Mouse (Mus musculus) adrenal gland, postnatal 10 days (tissue): Measurements from ENCODE around the gene Elp5. TPM values are rescaled to one million over a fixed set of nuclear protein-coding genes. Genes with fewer than 3 reads are reported as not detected.
"Not testable (repeated sequence)": the region's sequence is repeated elsewhere in the genome, so short reads cannot be mapped to it uniquely, and the experiment has no call there.

ENCODE experiments used
- DNase-seq: peaks from one replicate; pipeline ENCODE4 v3.0.0; 2021; ENCODE audit warnings: mixed read lengths
- total RNA-seq, 2 experiments: library from RNA; stranded (reverse); gene quantifications; 2 replicates each; pipeline ENCODE4 v1.2.3; 2021

Gene Elp5
- total RNA-seq, 2 experiments from 2014 or later: 66.8 to 71.4 TPM

DNA sequence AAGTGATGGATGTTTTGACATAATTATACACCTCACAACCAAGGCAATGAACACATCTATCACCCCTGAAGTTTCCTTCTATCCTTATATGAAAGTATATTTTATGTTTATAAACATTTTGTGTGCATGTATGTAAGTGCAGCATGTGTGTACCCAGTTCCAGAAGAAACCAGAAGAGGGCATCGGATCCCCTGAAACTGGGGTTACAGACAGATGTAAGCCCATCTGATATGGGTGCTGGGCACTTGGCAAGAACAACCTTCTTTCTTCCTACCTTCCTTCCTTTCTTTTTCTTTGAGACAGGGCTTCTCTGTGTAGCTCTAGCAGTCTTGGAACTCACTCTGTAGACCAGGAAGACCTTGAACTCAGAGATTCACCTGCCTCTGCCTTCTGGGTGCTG, 26.1 kb downstream of the Elp5 start:
- DNase-seq: no peak

DNA sequence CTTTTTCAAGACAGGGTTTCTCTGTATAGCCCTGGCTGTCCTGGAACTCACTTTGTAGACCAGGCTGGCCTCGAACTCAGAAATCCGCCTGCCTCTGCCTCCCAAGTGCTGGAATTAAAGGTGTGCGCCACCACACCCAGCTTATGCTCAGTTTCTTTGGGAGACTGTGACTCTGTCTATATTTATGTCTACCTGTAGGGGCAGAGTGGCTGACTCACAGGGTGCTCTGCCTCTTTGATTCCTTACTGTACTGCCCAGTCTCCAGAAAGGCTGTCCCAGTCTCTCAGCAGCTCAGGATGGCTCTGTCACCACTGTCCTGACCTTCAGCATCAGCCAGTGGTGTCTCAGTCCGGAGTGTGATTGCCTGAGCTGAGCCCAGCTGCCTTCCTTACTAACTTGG, 26.7 kb downstream of the Elp5 start:
- not testable (repeated sequence) for DNase-seq

DNA sequence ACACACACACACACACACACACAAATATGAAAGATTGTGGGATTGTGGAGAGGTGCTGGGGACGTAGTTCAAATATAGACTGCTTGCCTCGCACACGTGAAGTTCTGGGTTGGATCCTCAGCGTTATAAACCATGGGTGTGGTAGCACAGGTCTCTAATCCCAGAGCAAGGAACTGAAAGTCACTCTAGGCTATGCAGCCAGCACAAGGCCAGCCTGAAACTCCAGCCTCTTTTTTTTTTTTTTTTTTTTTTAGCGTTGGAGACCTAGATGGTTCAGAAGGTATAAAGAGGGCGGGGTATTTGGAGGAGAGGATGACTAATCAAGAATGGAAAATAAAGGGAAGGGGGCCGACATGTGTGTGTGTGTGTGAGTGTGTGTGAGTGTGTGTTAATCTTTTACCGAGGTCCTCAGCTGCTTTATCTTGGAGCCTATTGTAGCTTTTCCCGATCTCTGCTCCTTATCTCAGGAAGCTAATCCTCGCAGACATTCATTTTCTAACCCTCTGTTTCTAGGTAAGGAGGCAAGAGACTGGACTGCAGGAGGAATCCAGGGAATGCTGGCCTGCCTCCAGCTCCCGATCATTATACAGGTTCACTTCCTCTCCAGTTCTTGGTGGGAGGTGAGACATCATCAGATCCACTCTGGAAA, 28.9 kb downstream of the Elp5 start:
- DNase-seq: no peak

DNA sequence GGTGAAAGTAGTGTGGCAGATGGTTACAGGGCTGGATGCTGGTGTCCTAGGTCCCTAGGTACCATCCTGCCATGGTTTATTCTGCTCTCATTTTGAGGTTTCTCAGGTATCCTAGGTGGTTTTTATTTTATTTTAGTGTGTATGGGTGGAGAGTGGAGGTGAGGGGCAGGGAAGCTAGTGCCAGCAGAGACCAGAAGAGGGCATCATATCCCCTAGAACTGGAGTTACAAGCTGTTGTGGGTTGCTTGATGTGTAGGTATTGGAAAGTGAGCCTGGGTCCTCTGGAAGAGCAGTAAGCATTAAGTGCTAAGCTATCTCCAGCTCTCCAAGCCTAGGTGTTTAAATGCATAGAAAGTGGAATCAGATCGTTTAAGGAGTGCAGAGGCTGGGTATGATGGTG, 30.0 kb downstream of the Elp5 start:
- DNase-seq: no peak

DNA sequence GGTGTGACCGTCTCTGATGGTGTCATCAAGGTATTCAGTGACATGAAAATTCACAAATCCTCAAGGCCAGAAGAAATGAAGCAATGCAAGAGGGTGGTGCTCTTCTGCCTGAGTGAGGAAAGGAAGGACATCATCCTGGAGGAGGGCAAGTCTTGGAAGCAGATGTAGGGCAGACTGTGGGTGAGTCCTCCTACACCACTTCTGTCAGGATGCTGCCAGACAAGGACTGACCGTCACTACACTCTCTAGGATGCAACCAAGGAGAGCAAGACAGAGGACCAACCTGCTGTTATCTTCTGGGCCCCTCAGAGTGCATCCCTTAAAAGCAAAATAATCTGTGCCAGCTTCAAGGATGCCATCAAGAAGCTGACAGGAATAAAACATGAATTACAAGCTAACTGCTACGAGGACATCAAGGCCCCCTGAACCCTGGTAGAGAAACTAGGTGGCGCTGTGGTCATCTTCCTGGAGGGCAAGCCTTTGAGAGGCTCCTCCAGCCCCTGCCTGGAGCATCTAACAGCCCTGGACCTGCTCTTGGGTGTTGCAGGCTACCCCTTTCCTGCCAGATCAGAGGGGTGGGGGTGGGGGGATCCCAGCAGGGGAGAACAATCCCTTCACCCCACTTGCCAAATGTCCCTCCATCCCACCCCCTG, 31.4 kb downstream of the Elp5 start:
- DNase-seq: peak; percentile 46

DNA sequence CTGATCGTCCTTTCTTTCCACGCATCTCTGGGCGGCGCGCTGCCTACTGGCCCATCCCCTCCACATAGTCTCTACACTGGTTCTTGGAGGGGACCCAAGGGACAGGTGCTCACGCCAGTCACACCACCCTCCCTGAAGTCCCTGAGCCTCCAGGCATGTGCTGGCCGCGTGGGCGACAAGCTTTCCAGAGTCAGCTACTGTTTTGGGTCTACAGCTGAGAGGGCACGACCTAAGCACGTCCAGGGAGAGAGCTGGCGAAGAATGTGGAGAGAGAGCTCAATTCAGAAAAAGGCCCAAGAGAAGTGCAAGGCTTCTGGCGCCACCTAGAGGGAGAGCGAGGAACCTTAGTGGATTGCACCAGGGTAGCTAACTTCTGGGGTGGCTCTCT, 33.6 kb downstream of the Elp5 start:
- peak; percentile 92 for DNase-seq

DNA sequence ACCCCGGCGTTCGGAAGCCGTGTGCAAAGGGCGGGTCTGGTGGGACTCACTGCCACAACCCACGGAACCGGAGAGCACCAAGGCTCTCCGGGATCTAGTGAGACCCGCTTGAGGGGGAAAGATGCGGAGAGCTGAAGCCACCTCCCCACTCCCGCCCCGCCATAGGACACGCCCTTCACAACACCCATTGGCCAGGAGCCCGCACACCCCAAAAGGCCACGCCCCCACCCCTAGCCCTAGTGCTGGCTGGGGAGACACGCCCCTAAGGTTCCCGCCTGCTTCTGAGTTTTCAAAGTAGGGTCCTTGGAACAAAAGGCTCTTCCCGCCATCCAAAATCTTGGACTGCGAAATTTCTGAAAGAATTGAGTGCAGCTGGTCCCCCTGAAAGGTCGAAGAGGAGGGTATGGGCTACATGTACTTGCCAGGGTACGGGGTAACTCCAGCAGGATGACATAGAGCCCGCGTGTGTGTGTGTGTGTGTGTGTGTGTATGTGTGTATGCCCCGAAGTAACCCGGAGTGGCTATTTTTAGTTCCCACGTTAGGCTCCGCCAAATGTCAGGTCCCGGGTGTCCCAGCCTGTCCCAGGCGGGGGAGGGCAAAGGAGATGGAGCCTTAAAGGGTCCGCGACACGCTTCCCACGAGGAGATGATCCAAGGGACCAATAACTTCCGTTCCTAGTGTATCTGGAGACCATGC, 34.1 kb downstream of the Elp5 start, which contains the start of gene Slc2a4:
TSS of gene Slc2a4 (minus strand) at position 123 of the 697 bp plus-strand sequence.
- peak; percentile 97 for DNase-seq

DNA sequence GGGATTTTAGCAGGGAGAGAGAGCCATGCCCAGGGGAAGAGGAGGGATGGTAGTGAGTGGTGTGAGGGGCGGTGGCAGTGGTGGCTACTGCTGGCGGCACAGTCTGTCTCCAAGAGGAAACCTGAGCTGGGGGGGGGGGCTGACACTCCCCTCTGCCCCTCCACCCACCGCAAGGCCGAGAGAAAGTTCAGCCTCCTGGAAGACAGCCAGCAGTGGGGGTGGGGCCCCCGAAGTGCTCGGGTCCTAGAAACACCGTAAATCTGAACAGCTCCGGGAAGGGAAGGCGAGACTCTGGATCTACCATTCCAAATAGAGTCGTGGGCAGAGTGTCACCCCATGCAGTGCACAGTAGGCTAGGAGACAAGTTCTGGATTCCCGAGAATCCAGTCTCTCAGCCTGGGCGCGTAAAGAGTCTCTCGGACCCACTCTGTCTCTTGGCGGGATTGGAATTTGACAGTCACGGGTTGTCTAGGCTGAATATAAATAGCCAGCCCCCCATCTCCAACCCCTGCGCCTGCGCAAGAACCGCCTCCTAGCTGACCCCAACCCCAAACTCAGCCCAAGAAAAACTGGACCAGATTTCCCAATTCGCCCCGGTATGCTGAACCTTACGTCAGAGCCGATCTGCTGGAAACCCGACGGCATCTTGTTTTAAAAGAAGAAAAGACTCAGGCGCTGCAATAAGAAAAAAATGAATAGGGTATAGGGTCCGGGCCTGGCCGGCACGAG, 34.8 kb downstream of the Elp5 start:
- peak; percentile 82 for DNase-seq

DNA sequence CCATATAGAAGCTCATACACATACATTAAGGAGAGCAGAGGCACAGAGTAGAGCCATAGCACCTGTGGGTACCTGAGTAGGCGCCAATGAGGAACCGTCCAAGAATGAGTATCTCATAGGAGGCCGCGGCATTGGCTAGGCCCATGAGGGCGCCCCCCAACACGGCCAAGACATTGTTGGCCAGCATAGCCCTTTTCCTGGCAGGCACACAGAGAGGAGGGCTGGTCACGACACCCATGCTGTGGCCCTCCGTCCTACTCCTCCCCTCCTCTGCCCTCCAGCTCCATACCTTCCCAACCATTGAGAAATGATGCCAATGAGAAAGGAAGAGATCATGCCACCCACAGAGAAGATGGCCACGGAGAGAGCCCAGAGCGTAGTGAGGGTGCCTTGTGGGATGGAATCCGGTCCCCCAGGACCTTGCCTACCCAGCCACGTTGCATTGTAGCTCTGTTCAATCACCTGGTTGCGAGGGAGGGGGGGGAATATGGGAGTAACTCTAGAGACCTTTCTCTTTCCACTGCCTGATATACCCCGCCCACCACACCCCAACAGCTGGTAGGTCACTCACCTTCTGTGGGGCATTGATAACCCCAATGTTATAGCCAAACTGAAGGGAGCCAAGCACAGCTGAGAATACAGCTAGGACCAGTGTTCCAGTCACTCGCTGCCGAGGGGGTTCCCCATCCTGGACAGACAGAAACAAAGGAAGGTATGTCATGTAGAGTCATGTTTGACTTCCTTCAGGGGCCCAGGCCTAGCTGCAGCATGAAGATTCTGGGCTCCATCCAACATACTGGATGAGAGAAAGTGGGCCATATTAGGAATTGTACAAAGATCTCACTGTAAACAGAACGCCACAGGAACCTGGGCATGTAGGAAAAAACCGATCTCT, 36.1 kb downstream of the Elp5 start:
- DNase-seq: no peak

DNA sequence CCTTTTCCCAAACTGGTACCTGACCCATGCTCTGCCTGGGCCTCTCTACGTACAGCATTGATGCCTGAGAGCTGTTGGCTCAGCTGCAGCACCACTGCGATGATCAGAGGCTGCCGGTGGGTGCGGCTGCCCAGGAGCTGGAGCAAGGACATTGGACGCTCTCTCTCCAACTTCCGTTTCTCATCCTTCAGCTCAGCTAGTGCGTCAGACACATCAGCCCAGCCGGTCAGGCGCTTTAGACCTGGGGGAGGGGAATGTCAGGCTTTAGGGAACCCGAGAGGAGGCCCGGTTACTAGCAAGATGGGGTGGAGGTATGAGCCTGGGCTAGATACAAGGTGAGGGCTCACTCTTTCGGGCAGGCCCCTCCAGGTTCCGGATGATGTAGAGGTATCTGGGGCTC, 37.1 kb downstream of the Elp5 start:
- peak; percentile 70 for DNase-seq

DNA sequence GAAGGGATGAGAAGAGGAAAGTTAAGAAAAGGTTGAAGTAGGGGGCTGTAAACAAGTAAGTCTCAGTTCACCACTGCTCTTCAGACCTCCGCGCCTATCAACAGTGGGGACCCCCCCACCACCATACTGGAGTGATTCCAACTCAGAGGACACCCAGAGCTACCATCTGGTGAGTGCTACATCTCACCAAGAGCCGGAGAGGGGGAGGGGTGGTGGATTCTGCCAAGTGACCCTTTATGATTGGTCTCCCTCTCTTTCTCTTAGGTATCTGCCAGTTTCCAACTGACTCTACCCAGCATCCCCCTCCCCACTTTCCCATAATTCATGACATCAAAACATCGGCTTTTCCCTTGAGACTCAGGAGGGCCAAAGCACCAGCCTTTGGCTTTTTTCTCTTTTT, 41.4 kb downstream of the Elp5 start:
- DNase-seq: no peak

DNA sequence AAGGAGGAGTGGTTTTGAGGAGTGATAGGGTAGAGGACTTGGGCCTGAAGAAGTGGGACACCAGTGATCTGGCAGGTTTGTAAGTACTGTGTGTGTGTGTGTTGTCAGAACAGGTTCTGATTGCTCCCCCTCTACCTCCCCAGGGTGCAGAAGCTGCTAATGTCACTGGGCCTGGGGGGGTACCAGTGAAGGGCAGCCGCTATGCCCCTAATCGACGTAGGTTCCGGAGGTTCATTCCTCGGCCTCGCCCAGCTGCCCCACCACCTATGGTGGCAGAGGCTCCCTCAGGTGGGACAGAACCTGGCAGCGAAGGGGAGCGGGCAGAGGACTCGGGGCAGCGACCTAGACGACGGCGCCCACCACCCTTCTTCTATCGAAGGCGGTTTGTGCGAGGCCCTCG, 42.6 kb downstream of the Elp5 start:
- DNase-seq: no peak

DNA sequence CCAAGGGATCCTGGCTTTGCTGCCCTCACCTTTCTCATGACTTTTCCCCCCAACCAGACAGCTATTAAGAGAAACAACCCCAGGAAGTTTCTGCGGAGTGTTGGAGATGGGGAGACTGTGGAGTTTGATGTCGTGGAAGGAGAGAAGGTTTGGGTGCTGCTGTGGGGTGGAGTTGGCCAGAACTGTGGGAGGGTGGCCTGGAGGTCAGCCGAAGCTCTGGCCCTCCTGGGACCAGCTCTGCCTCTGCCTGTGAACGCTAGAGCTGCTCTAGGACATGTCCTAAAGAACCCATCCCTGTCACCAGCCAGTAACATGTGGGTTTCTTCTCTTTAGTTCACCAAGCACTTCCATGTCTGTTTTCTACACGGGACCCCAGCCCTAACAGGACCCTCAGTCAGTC, 43.1 kb downstream of the Elp5 start:
- DNase-seq: peak; percentile 51

DNA sequence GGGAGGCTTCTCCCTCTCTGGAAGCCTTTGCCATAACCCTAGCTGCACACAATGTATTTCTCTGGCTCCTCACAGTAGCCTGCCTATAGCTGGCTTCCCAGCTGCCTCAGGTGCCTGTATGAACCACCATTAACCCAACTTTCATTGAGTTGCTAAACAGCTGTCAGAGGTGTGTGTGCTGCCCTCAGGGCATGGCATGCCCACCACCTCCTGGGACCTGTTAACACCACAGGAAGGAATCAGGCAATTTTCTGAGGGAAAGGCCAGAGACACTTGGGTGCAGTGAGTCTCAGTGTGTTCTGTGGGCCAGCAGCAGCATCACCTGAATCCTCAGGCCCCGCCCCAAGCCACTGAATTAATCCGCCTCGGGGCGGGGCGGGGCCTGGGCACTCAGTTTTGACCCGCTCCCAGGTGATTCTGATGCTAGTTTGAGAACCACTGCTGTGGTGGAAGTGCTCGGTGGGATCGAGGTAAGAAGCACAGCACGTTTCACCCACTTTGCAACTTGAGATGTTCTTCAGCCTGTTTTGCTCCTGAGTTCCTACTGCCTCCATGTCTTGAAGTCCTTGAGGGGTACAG, 43.8 kb downstream of the Elp5 start:
- DNase-seq: no peak

DNA sequence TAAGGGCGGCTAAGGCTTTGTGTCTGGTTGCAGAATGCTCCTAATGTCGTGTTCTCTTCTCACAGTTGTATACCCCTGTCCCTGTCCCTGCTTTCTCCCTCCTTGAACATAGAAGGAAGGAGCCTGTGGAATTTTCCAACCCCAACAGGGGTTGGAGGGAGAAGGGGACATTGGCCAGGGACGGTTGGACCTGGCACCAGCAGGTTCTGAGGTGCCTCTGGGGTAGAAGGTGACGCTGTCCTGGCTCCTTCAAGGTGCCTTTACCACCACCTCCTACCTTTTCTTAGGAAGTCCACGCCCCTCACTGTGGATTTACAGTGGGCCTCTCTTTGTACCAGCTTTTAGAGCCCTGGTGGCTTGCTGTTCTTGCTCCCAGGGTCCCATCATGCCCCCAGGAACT, 44.5 kb downstream of the Elp5 start:
- no peak for DNase-seq

DNA sequence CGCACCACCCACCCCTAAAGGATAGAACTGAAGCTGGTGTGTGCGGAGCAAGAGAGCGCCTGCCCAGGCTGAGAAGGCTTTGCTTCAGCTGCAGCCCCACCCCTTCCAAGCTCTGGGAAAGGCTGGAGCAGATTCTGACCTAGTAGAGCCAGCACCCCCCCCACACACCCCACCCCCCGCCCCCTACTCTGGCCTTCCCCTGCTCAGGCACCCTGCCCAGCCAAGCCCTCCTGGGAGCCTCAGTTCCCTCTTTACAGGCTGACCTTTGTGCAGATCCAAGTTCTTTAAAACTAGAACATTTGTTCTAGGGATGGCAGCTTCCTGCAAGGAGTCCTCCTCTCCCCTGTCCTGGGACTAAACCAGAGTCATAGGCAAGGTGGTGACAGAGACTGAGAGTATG, 44.9 kb downstream of the Elp5 start:
- DNase-seq: peak; percentile 77

DNA sequence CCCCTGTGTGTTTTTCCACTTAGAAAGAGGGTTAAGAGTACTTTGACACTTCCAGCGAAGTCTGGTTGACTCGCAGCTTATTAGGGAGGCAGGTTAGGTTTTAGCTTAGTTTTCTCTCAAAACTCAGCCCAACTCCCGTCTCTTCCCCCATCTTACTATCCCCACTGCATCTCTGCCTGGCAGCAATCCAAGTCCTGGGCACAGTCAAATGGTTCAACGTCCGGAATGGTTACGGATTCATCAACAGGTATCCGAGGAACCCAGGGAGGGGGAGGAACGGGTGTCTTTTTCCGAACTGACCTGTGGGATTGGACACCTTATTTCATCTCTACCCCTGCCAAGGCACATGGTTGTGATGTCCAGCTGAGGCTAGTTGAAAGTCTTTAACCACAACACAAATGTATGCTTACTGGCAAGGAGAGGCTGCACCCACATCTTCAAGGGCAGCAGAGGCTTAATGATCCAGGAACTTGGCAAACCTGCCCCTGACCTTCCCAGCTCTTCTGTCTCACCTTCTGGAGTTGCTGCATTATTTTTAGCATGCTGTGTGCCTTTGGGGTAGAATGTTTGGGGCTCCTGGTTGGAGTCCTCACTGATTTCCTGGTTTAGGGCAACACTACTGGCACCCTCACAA, 45.5 kb downstream of the Elp5 start:
- DNase-seq: peak; percentile 33

DNA sequence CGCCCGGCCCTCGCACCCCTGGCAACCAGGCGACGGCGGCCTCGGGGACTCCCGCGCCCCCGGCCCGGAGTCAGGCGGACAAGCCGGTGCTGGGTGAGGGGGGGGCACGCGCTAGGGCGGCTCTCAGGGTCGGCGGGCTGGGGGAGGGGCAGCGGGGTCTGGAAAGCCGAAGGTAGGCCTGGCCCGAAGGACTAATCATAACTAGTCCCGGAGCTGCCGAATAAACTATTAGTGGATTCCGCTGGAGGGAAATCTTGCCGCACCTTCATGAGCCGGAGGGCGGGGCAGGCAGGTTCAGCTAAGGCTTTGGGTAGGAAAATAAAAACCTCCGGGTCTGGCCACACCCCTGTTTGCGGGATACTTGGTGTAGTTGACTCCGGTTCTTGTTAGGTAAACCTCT, 46.2 kb downstream of the Elp5 start:
- DNase-seq: peak; percentile 38

DNA sequence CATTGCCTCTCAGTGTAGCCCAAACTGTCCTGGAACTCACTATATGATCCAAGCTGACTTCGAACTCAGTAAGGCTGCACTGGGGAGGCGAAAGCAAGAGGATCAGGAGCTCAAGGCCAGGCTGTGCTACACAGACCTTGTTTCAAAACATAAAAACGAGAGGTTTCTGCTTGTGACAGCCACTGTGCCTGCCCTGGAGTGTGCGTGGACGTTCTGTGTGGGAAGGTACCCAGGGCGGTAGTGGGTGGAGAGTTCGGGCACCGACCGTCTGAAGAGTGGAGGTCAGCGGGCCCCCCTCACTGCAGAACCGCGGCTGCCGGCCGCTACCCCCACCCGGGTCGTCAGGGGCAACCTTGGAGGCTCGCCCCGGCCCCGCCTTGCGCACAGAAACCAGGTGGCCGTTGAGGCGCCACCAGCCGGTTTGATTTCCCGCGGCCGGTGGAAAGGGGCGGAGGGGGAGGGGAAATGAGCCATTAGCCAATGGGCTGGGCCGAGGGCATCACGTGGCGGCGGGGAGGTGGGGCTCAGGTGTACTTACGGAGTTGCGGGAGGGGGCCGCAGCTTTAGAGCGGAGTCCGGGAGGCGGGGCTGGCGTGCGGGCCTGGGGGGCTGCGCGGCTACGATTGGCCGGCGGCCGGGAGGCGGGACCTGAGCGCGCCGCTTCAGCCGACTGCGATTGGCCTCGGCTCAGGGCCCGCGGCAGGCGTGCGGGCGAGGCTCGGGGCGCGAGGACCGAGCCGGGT, 47.0 kb downstream of the Elp5 start, which contains the start of gene Ybx2:
TSS of gene Ybx2 (plus strand) at position 660 of the 743 bp plus-strand sequence.
- DNase-seq: peak; percentile 93

DNA sequence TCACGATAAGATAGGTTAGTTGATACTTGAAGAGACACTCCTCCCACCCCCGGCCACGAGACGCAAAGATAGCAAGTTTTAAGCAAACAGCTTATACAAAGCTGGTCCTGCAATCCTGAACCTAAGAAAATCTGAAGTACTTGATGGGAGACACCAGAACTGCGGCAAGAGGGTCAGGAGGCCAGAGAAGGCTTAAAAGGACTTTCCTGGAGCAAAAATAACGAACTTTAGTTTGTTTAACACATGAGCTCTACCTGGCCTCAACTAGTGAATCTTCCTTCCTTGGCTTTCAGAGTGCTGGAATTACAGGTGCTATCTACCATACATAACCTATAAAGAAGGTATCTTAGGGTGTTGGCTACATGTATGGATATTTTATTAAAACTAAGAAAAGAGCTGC, 47.6 kb downstream of the Elp5 start:
- DNase-seq: no peak
